Mouse (Mus musculus): ENCODE results near the gene Eef1a2. TPM values are rescaled to one million over a fixed set of nuclear protein-coding genes. Genes with fewer than 3 reads are reported as not detected.
"Not testable (repeated sequence)": the region's sequence is repeated elsewhere in the genome, so short reads cannot be mapped to it uniquely, and the experiment has no call there.

The Eef1a2 gene
- 12.1 and 13.2 TPM in 2 replicates for polyA plus RNA-seq (2015; fragmentation: Nextera tagmentation; extraction: Ambion mirVana)

- 0 out of 2 replicates have a peak, but pooled peaks have one; percentile 31 for ATAC-seq (replicated peaks; ENCODE audit: insufficient number of reproducible peaks, insufficient read depth, low FRiP score, low read depth)
- H3K4me1 ChIP-seq (replicated peaks): peaks cover 59% of the 10 kb centered on the region
These were observed at the start of gene Eef1a2 for GRCm38 (mm10) chr2:181156248-181157121. Gene Eef1a2 (minus strand): TSS chr2:181157014.

GRCm38 (mm10) chr2:181206118-181206517 is 49.3 kb upstream of the Eef1a2 start:
- Histone ChIP-seq H3K4me3 (no peak overlapping the region), H3K27ac (no peak overlapping the region), H3K4me2 (no peak overlapping the region), H3K36me3 (no peaks in the 10 kb centered on the region), H3K9ac (no peak overlapping the region), H3K4me1 (replicated peaks) (no peaks in the 10 kb centered on the region), H3K27me3 (peaks cover 28% of the 10 kb centered on the region), H3K9me3 (replicated peaks) (no peaks in the 10 kb centered on the region)
- no peak for ATAC-seq (replicated peaks; ENCODE audit: insufficient number of reproducible peaks, insufficient read depth, low FRiP score, low read depth)
- WGBS: 73% methylated on average over 9 of the region's 9 CpGs

More at GRCm38 (mm10) chr2:181156248-181157121, at the start of gene Eef1a2:
- H3K9me3 ChIP-seq (replicated peaks): no peaks in the 10 kb centered on the region
- peak within 1 kb of the TSS; percentile 62 for H3K4me2 ChIP-seq
- H3K9ac ChIP-seq: peak within 1 kb of the TSS; percentile 70
- H3K27ac ChIP-seq: peak within 1 kb of the TSS; percentile 85
- peaks cover 34% of the 10 kb centered on the region for H3K27me3 ChIP-seq
- H3K36me3 ChIP-seq: peaks cover 12% of the 10 kb centered on the region; the same call in 1 of the 2 replicates
- H3K4me3 ChIP-seq: peak within 1 kb of the TSS; percentile 61
- WGBS: 2% methylated on average over 55 of the region's 55 CpGs

GRCm38 (mm10) chr2:181205678-181206077 is 48.9 kb upstream of the Eef1a2 start:
- Histone ChIP-seq H3K27me3 (peaks cover 23% of the 10 kb centered on the region), H3K4me2 (no peak overlapping the region), H3K9me3 (replicated peaks) (no peaks in the 10 kb centered on the region), H3K9ac (no peak overlapping the region), H3K27ac (no peak overlapping the region), H3K4me3 (no peak overlapping the region), H3K4me1 (replicated peaks) (no peaks in the 10 kb centered on the region), H3K36me3 (no peaks in the 10 kb centered on the region)
- WGBS: 64% methylated on average over 5 of the region's 5 CpGs
- no peak for ATAC-seq (replicated peaks; ENCODE audit: insufficient number of reproducible peaks, insufficient read depth, low FRiP score, low read depth)

- Histone ChIP-seq H3K27ac (no peak overlapping the region), H3K4me2 (no peak overlapping the region), H3K4me1 (replicated peaks) (no peaks in the 10 kb centered on the region), H3K27me3 (peaks cover 17% of the 10 kb centered on the region), H3K9me3 (replicated peaks) (no peaks in the 10 kb centered on the region), H3K36me3 (no peaks in the 10 kb centered on the region), H3K9ac (no peak overlapping the region), H3K4me3 (no peak overlapping the region)
- ATAC-seq (replicated peaks; ENCODE audit: insufficient number of reproducible peaks, insufficient read depth, low FRiP score, low read depth): no peak
- 75% methylated on average over 6 of the region's 6 CpGs for WGBS
These were observed 46.1 kb upstream of the Eef1a2 start for GRCm38 (mm10) chr2:181202886-181203285.

GRCm38 (mm10) chr2:181202422-181202821 is 45.6 kb upstream of the Eef1a2 start, which contains the start of gene Ptk6:
Gene Ptk6 (minus strand): TSS chr2:181202789.
- Histone ChIP-seq H3K4me1 (replicated peaks) (no peaks in the 10 kb centered on the region), H3K9ac (no peak within 1 kb of the TSS), H3K4me2 (no peak within 1 kb of the TSS), H3K27ac (no peak within 1 kb of the TSS), H3K9me3 (replicated peaks) (no peaks in the 10 kb centered on the region), H3K27me3 (peaks cover 17% of the 10 kb centered on the region), H3K36me3 (no peaks in the 10 kb centered on the region), H3K4me3 (no peak within 1 kb of the TSS)
- WGBS: 77% methylated on average over 3 of the region's 3 CpGs
- no peak for ATAC-seq (replicated peaks; ENCODE audit: insufficient number of reproducible peaks, insufficient read depth, low FRiP score, low read depth)

- H3K36me3 ChIP-seq: no peaks in the 10 kb centered on the region
- no peaks in the 10 kb centered on the region for H3K9me3 ChIP-seq (replicated peaks)
- no peak overlapping the region for H3K4me3 ChIP-seq
- H3K9ac ChIP-seq: no peak overlapping the region
- no peak for ATAC-seq (replicated peaks; ENCODE audit: insufficient number of reproducible peaks, insufficient read depth, low FRiP score, low read depth)
- H3K27ac ChIP-seq: no peak overlapping the region
- H3K4me1 ChIP-seq (replicated peaks): no peaks in the 10 kb centered on the region
- WGBS: 62% methylated on average over 3 of the region's 3 CpGs
- peaks cover 17% of the 10 kb centered on the region for H3K27me3 ChIP-seq
- no peak overlapping the region for H3K4me2 ChIP-seq
These were observed 44.8 kb upstream of the Eef1a2 start for GRCm38 (mm10) chr2:181201606-181202005.

GRCm38 (mm10) chr2:181196628-181197300 is 40.0 kb upstream of the Eef1a2 start:
- Histone ChIP-seq H3K36me3 (no peaks in the 10 kb centered on the region), H3K4me3 (no peak overlapping the region), H3K9ac (no peak overlapping the region), H3K9me3 (replicated peaks) (no peaks in the 10 kb centered on the region), H3K4me2 (no peak overlapping the region), H3K27me3 (peaks cover 6% of the 10 kb centered on the region; the same call in 1 of the 2 replicates), H3K4me1 (replicated peaks) (no peaks in the 10 kb centered on the region), H3K27ac (no peak overlapping the region)
- WGBS: 75% methylated on average over 4 of the region's 4 CpGs
- no peak for ATAC-seq (replicated peaks; ENCODE audit: insufficient number of reproducible peaks, insufficient read depth, low FRiP score, low read depth)

- Histone ChIP-seq H3K9me3 (replicated peaks) (no peaks in the 10 kb centered on the region), H3K9ac (no peak overlapping the region), H3K27ac (no peak overlapping the region), H3K4me3 (no peak overlapping the region), H3K27me3 (no peaks in the 10 kb centered on the region; the same call in 1 of the 2 replicates), H3K36me3 (no peaks in the 10 kb centered on the region), H3K4me1 (replicated peaks) (peaks cover 6% of the 10 kb centered on the region), H3K4me2 (no peak overlapping the region)
- ATAC-seq (replicated peaks; ENCODE audit: insufficient number of reproducible peaks, insufficient read depth, low FRiP score, low read depth): no peak
- WGBS: 56% methylated on average over 3 of the region's 3 CpGs
These were observed 36.2 kb upstream of the Eef1a2 start for GRCm38 (mm10) chr2:181193044-181193443.

GRCm38 (mm10) chr2:181191936-181192335 is 35.1 kb upstream of the Eef1a2 start:
- Histone ChIP-seq H3K36me3 (no peaks in the 10 kb centered on the region), H3K4me1 (replicated peaks) (peaks cover 6% of the 10 kb centered on the region), H3K27me3 (no peaks in the 10 kb centered on the region; the same call in 1 of the 2 replicates), H3K9ac (no peak overlapping the region), H3K4me2 (no peak overlapping the region), H3K27ac (no peak overlapping the region), H3K4me3 (no peak overlapping the region), H3K9me3 (replicated peaks) (no peaks in the 10 kb centered on the region)
- ATAC-seq (replicated peaks; ENCODE audit: insufficient number of reproducible peaks, insufficient read depth, low FRiP score, low read depth): no peak
- WGBS: 58% methylated on average over 4 of the region's 4 CpGs

- not testable (repeated sequence) for H3K4me3 ChIP-seq; H3K36me3 ChIP-seq; H3K27me3 ChIP-seq; H3K9ac ChIP-seq; H3K27ac ChIP-seq; H3K4me1 ChIP-seq (replicated peaks); H3K9me3 ChIP-seq (replicated peaks); H3K4me2 ChIP-seq; ATAC-seq (replicated peaks; ENCODE audit: insufficient number of reproducible peaks, insufficient read depth, low FRiP score, low read depth)
- 71% methylated on average over 4 of the region's 4 CpGs for WGBS
These were observed 34.6 kb upstream of the Eef1a2 start for GRCm38 (mm10) chr2:181191385-181191784.

GRCm38 (mm10) chr2:181189321-181189720 is 32.5 kb upstream of the Eef1a2 start:
- no peak overlapping the region for H3K4me2 ChIP-seq
- ATAC-seq (replicated peaks; ENCODE audit: insufficient number of reproducible peaks, insufficient read depth, low FRiP score, low read depth): no peak
- WGBS: 87% methylated on average over 1 of the region's 1 CpGs

More at GRCm38 (mm10) chr2:181189321-181189720, 32.5 kb upstream of the Eef1a2 start:
- H3K9me3 ChIP-seq (replicated peaks): no peaks in the 10 kb centered on the region
- H3K27me3 ChIP-seq: no peaks in the 10 kb centered on the region; the same call in 1 of the 2 replicates
- peaks cover 8% of the 10 kb centered on the region for H3K4me1 ChIP-seq (replicated peaks)
- no peaks in the 10 kb centered on the region for H3K36me3 ChIP-seq
- H3K27ac ChIP-seq: no peak overlapping the region
- no peak overlapping the region for H3K4me3 ChIP-seq
- H3K9ac ChIP-seq: no peak overlapping the region
